Mouse (Mus musculus): ENCODE measurements at regions not wholly inside any gene's neighbourhood (a gene's known extent, or its start where the extent isn't known, plus 50 kb on each side); places are given as distances from the start of the nearest gene placed in this dataset.

GRCm38 (mm10) chr2:75061456-75062188 lies 236.0 kb downstream of the Mtx2 start:
- CTCF ChIA-PET, result no interaction called here

- CTCF ChIA-PET, result no interaction called here
Observed at GRCm38 (mm10) chr2:75062189-75062510, 236.5 kb downstream of the Mtx2 start.

- CTCF ChIA-PET, result interaction anchor here (0.7 kb wide), 1 partner anchor 311 kb away, joined by 4 read pairs; no protein-coding TSS in a partner anchor
Observed at GRCm38 (mm10) chr2:75064406-75065115, 239.0 kb downstream of the Mtx2 start.

- CTCF ChIA-PET, result interaction anchor here (0.7 kb wide), 1 partner anchor 312 kb away, joined by 4 read pairs; no protein-coding TSS in a partner anchor
Observed at GRCm38 (mm10) chr2:75065304-75065703, 239.7 kb downstream of the Mtx2 start.

GRCm38 (mm10) chr2:75069321-75069720 lies 243.7 kb downstream of the Mtx2 start:
- CTCF ChIA-PET, result no interaction called here

GRCm38 (mm10) chr2:75072021-75072420 lies 246.4 kb downstream of the Mtx2 start:
- CTCF ChIA-PET, result no interaction called here

GRCm38 (mm10) chr2:75072471-75072870 lies 246.9 kb downstream of the Mtx2 start:
- CTCF ChIA-PET, result no interaction called here

GRCm38 (mm10) chr2:75073178-75073577 lies 247.6 kb downstream of the Mtx2 start:
- CTCF ChIA-PET, result no interaction called here

GRCm38 (mm10) chr2:75087164-75087563 lies 261.6 kb downstream of the Mtx2 start:
- CTCF ChIA-PET, result no interaction called here

GRCm38 (mm10) chr2:75089186-75089585 lies 263.6 kb downstream of the Mtx2 start:
- CTCF ChIA-PET, result no interaction called here

GRCm38 (mm10) chr2:75089616-75090015 lies 264.0 kb downstream of the Mtx2 start:
- CTCF ChIA-PET, result no interaction called here

- CTCF ChIA-PET, result no interaction called here
Observed at GRCm38 (mm10) chr2:75090439-75090838, 264.8 kb downstream of the Mtx2 start.

GRCm38 (mm10) chr2:75101501-75101900 lies 275.9 kb downstream of the Mtx2 start:
- CTCF ChIA-PET, result no interaction called here

- CTCF ChIA-PET, result no interaction called here
Observed at GRCm38 (mm10) chr2:75112751-75113150, 287.1 kb downstream of the Mtx2 start.

GRCm38 (mm10) chr2:75114375-75114774 lies 288.8 kb downstream of the Mtx2 start:
- CTCF ChIA-PET, result no interaction called here

- CTCF ChIA-PET, result no interaction called here
Observed at GRCm38 (mm10) chr2:75118348-75118926, 292.8 kb downstream of the Mtx2 start.

- CTCF ChIA-PET, result interaction anchor here (0.5 kb wide), 1 partner anchor 356 kb away, joined by 3 read pairs; no protein-coding TSS in a partner anchor
Observed at GRCm38 (mm10) chr2:75119599-75119998, 294.0 kb downstream of the Mtx2 start.

GRCm38 (mm10) chr2:75133298-75134080 lies 307.9 kb downstream of the Mtx2 start:
- CTCF ChIA-PET, result no interaction called here

- CTCF ChIA-PET, result no interaction called here
Observed at GRCm38 (mm10) chr2:75136618-75137017, 311.0 kb downstream of the Mtx2 start.

GRCm38 (mm10) chr2:75137133-75137982 lies 311.8 kb downstream of the Mtx2 start:
- CTCF ChIA-PET, result no interaction called here

All from spleen, embryonic (tissue).